In the genomic region with DNA sequence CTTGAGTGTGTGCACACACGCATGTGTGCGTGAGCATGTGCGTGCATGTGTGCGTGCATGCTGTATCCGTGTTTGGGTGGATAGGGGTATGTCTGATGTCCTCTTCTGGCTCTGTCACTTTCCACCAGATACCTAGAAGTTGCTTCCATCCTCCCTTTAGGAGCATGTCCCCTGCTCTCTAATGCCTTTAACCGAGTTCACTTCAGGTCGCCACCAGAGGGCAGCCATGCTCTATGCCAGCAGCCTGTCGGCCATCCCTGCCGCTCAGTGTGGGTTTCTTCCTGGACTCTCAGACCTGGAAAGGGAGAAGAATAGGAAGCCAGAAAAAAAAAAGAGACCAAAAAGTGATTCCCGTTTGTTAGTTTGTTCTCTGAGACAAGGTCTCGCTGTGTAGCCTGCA, we compare ENCODE assay signal across 9 mouse cellular contexts. TPM values are rescaled to one million over a fixed set of nuclear protein-coding genes. Genes with fewer than 3 reads are reported as not detected.
DNase-seq lines count a peak whose midpoint lies in the region; ATAC-seq and TF ChIP-seq lines count a peak whose summit lies in the region.
"Had no signal": no experiment of that assay in that cellular context is flagged by ENCODE, and none has a peak within 500 bp of the region (broad histone marks: within the 10 kb centered on the region; RNA-seq: fewer than 3 reads in every experiment).

No protein-coding gene starts in this region.

- no peak for TF ChIP-seq POLR2A in kidney, adult 2 months (IDR thresholded peaks at IDR 0.05; ENCODE audit: low read depth, low read length)

- H3K9me3 ChIP-seq in kidney, embryonic 14.5 days (ENCODE audit: control insufficient read depth, low read length): no peaks in the 10 kb centered on the region
- H3K9me3 ChIP-seq in hindbrain, embryonic 15.5 days: no peaks in the 10 kb centered on the region
- no peaks in the 10 kb centered on the region for H3K9me3 ChIP-seq in limb, embryonic 11.5 days (ENCODE audit: control insufficient read depth, low read length)
- no peaks in the 10 kb centered on the region for H3K9me3 ChIP-seq in neural tube, embryonic 11.5 days (ENCODE audit: control insufficient read depth, low read length)

- H3K9ac ChIP-seq in kidney, embryonic 14.5 days (ENCODE audit: low read depth, low read length): no peak overlapping the region
- H3K9ac ChIP-seq in hindbrain, embryonic 15.5 days: no peak overlapping the region
- no peak overlapping the region for H3K9ac ChIP-seq in limb, embryonic 11.5 days (ENCODE audit: low read length)
- no peak overlapping the region for H3K9ac ChIP-seq in neural tube, embryonic 11.5 days (ENCODE audit: low read length)

- H3K4me3 ChIP-seq in kidney, adult 2 months (ENCODE audit: insufficient read depth, low read depth, low read length): no peak overlapping the region
- no peak overlapping the region for H3K4me3 ChIP-seq in kidney, embryonic 14.5 days (ENCODE audit: low read length)
- H3K4me3 ChIP-seq in hindbrain, embryonic 15.5 days: no peak overlapping the region
- H3K4me3 ChIP-seq in limb, embryonic 11.5 days (ENCODE audit: low read depth, low read length): no peak overlapping the region
- H3K4me3 ChIP-seq in neural tube, embryonic 11.5 days (ENCODE audit: low read depth, low read length): no peak overlapping the region

- peak; percentile 79 for DNase-seq in kidney, adult 2 months
- peak; percentile 80 for DNase-seq in adipocyte (ENCODE audit: low spot score)
- DNase-seq in embryo, embryonic 11.5 days (ENCODE audit: low read depth, low spot score): peak; percentile 55
- peak; percentile 90 for DNase-seq in limb, embryonic 11.5 days (ENCODE audit: low spot score)
- DNase-seq in neural tube, embryonic 11.5 days (ENCODE audit: low spot score): peak; percentile 81
- peak; percentile 65 for DNase-seq in thymus, postnatal 0 days (ENCODE audit: low spot score)

- no peak; the same call in 1 of the 2 replicates for ATAC-seq in kidney, embryonic 14.5 days (ENCODE audit: low FRiP score, low TSS enrichment)
- ATAC-seq in hindbrain, embryonic 15.5 days (ENCODE audit: low FRiP score, low read depth): peak; percentile 73
- no peak for ATAC-seq in limb, embryonic 11.5 days (ENCODE audit: insufficient number of reproducible peaks, low FRiP score, low TSS enrichment, low read depth)
- ATAC-seq in neural tube, embryonic 11.5 days (ENCODE audit: insufficient read depth, low FRiP score, low TSS enrichment): no peak

- TF ChIP-seq CTCF in kidney, adult 2 months (conservative IDR thresholded peaks at IDR 0.05; ENCODE audit: insufficient read depth, insufficient read length, low read depth, low read length): peak; percentile 96

- WGBS in kidney, adult 2 months: 22% methylated on average over 11 of the region's 11 CpGs
- 18% methylated on average over 11 of the region's 11 CpGs for WGBS in kidney, embryonic 14.5 days
- 22% methylated on average over 11 of the region's 11 CpGs for WGBS in hindbrain, embryonic 15.5 days
- 18% methylated on average over 11 of the region's 11 CpGs for WGBS in limb, embryonic 11.5 days
- 23% methylated on average over 11 of the region's 11 CpGs for WGBS in neural tube, embryonic 11.5 days

- H3K4me1 ChIP-seq in kidney, adult 2 months (ENCODE audit: control insufficient read depth, insufficient read depth, low read length): no peaks in the 10 kb centered on the region
- H3K4me1 ChIP-seq in kidney, embryonic 14.5 days (ENCODE audit: control insufficient read depth, insufficient read depth, low read length): no peaks in the 10 kb centered on the region
- no peaks in the 10 kb centered on the region for H3K4me1 ChIP-seq in hindbrain, embryonic 15.5 days (replicated peaks)
- H3K4me1 ChIP-seq in limb, embryonic 11.5 days (ENCODE audit: control insufficient read depth, insufficient read depth, low read length): no peaks in the 10 kb centered on the region
- no peaks in the 10 kb centered on the region for H3K4me1 ChIP-seq in neural tube, embryonic 11.5 days (ENCODE audit: control insufficient read depth, insufficient read depth, low read length)

- no peak overlapping the region for H3K27ac ChIP-seq in kidney, adult 2 months (ENCODE audit: insufficient read depth, low read depth, low read length)
- no peak overlapping the region for H3K27ac ChIP-seq in kidney, embryonic 14.5 days (ENCODE audit: low read depth, low read length)
- H3K27ac ChIP-seq in hindbrain, embryonic 15.5 days (replicated peaks): no peak overlapping the region
- H3K27ac ChIP-seq in limb, embryonic 11.5 days (replicated peaks; ENCODE audit: low read depth, low read length): no peak overlapping the region
- H3K27ac ChIP-seq in neural tube, embryonic 11.5 days (ENCODE audit: low read depth, low read length): no peak overlapping the region
- H3K27ac ChIP-seq: macrophage had no signal

- no peak overlapping the region for H3K4me2 ChIP-seq in kidney, embryonic 14.5 days (replicated peaks; ENCODE audit: low read depth, low read length)
- no peak overlapping the region for H3K4me2 ChIP-seq in hindbrain, embryonic 15.5 days
- H3K4me2 ChIP-seq in limb, embryonic 11.5 days (ENCODE audit: low read depth, severe bottlenecking): no peak overlapping the region
- no peak overlapping the region for H3K4me2 ChIP-seq in neural tube, embryonic 11.5 days (ENCODE audit: low read depth)

- no peaks in the 10 kb centered on the region for H3K36me3 ChIP-seq in kidney, adult 2 months (ENCODE audit: control insufficient read depth, insufficient read depth, low read length)
- H3K36me3 ChIP-seq in kidney, embryonic 14.5 days (ENCODE audit: control insufficient read depth, insufficient read depth, low read length): no peaks in the 10 kb centered on the region
- H3K36me3 ChIP-seq in hindbrain, embryonic 15.5 days: no peaks in the 10 kb centered on the region
- no peaks in the 10 kb centered on the region for H3K36me3 ChIP-seq in limb, embryonic 11.5 days (ENCODE audit: control insufficient read depth, insufficient read depth, low read length)
- H3K36me3 ChIP-seq in neural tube, embryonic 11.5 days (ENCODE audit: control insufficient read depth, insufficient read depth, low read length): no peaks in the 10 kb centered on the region

- no peaks in the 10 kb centered on the region for H3K27me3 ChIP-seq in kidney, adult 2 months (replicated peaks; ENCODE audit: control insufficient read depth, insufficient read depth, low read length)
- H3K27me3 ChIP-seq in kidney, embryonic 14.5 days (ENCODE audit: control insufficient read depth, insufficient read depth, low read length): no peaks in the 10 kb centered on the region
- H3K27me3 ChIP-seq in hindbrain, embryonic 15.5 days: no peaks in the 10 kb centered on the region
- H3K27me3 ChIP-seq in limb, embryonic 11.5 days (ENCODE audit: control insufficient read depth, insufficient read depth, low read length): no peaks in the 10 kb centered on the region
- no peaks in the 10 kb centered on the region for H3K27me3 ChIP-seq in neural tube, embryonic 11.5 days (ENCODE audit: control insufficient read depth, insufficient read depth, low read length)

RNA-seq across cellular contexts. Expression of a gene that starts 17.4 kb away (rescaled TPM):
- polyA plus RNA-seq in kidney, adult 2 months (2012; rRNA removed): 30.7 and 33.7 TPM in 2 replicates
- 35.0 and 69.0 TPM in 2 replicates for polyA plus RNA-seq in kidney, embryonic 14.5 days (2014; fragmentation: Nextera tagmentation; extraction: Ambion mirVana)
- polyA plus RNA-seq in hindbrain, embryonic 15.5 days (2015; fragmentation: Nextera tagmentation; extraction: Ambion mirVana): 18.7 and 24.8 TPM in 2 replicates
- polyA plus RNA-seq in limb, embryonic 11.5 days (2014; fragmentation: Nextera tagmentation; extraction: Ambion mirVana): 38.0 and 39.0 TPM in 2 replicates
- polyA plus RNA-seq in neural tube, embryonic 11.5 days (2014; fragmentation: Nextera tagmentation; extraction: Ambion mirVana): 39.5 and 39.8 TPM in 2 replicates
- 14.6 and 18.3 TPM in 2 replicates for polyA plus RNA-seq in thymus, postnatal 0 days (2015; fragmentation: Nextera tagmentation; extraction: Ambion mirVana)

RNA-seq across cellular contexts. Expression of a gene that starts 48.5 kb away (rescaled TPM):
- polyA plus RNA-seq in kidney, adult 2 months (2012; rRNA removed): 564 and 569 TPM in 2 replicates
- polyA plus RNA-seq in kidney, embryonic 14.5 days (2014; fragmentation: Nextera tagmentation; extraction: Ambion mirVana): 5.9 and 10.2 TPM in 2 replicates
- 11.4 and 14.7 TPM in 2 replicates for polyA plus RNA-seq in hindbrain, embryonic 15.5 days (2015; fragmentation: Nextera tagmentation; extraction: Ambion mirVana)
- polyA plus RNA-seq in limb, embryonic 11.5 days (2014; fragmentation: Nextera tagmentation; extraction: Ambion mirVana): 2.9 and 4.8 TPM in 2 replicates
- 8.2 and 12.3 TPM in 2 replicates for polyA plus RNA-seq in neural tube, embryonic 11.5 days (2014; fragmentation: Nextera tagmentation; extraction: Ambion mirVana)
- 1.4 and 1.5 TPM in 2 replicates for polyA plus RNA-seq in thymus, postnatal 0 days (2015; fragmentation: Nextera tagmentation; extraction: Ambion mirVana)
- polyA plus RNA-seq: macrophage had no signal

Comparison
In these comparisons a context has a peak if more than half of its experiments do, and no peak if none do; other contexts are left out.
1. RNA of a gene that starts 48.5 kb away (polyA plus RNA-seq): 564 to 569 TPM in kidney, adult 2 months; 8.2 to 12.3 TPM in neural tube, embryonic 11.5 days, 11.4 to 14.7 TPM in hindbrain, embryonic 15.5 days, 5.9 to 10.2 TPM in kidney, embryonic 14.5 days, 2.9 to 4.8 TPM in limb, embryonic 11.5 days and 1.4 to 1.5 TPM in thymus, postnatal 0 days; every median in the first group is over 10 times any median in the second.
2. Peak in every context shown above with its lines, with median percentiles within 50 percentile points of each other: DNase-seq.